Mouse (Mus musculus): Measurements from ENCODE around the gene Zbtb44. TPM values are rescaled to one million over a fixed set of nuclear protein-coding genes. Genes with fewer than 3 reads are reported as not detected.

Zbtb44 gene
- polyA plus RNA-seq, 1 experiment = 0.85 TPM

DNA sequence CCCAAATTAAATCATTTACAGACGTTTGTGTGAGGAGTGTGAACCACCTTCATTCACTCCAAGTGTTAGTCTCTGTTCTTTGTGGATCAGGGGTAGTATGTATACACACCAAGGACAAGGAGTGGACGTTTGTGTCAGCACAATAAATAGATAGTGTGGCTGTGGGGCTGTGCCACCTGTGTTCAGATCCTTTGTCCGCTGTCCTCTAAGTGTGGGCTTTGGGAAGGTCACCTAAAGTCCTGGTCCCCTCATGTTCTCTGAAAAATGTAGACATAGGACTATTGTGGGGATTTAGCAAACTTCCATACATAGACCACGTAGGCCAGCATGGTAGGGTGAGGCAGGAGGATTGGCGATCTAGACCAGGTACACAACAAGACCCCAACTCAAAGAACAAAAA, 55.1 kb downstream of the Zbtb44 start:
- TF ChIP-seq FLI1 (IDR thresholded peaks at IDR 0.05; ENCODE audit: low read length) (no peak), GATA1 (IDR thresholded peaks at IDR 0.05; ENCODE audit: borderline replicate concordance, low read length) (no peak)
- Histone ChIP-seq H3K36me3 (replicated peaks; ENCODE audit: low read length) (no peaks in the 10 kb centered on the region), H3K4me1 (peaks cover 10% of the 10 kb centered on the region), H3K9me3 (no peaks in the 10 kb centered on the region), H3K4me3 (replicated peaks) (no peak overlapping the region), H3K27me3 (replicated peaks) (peaks cover 59% of the 10 kb centered on the region)

DNA sequence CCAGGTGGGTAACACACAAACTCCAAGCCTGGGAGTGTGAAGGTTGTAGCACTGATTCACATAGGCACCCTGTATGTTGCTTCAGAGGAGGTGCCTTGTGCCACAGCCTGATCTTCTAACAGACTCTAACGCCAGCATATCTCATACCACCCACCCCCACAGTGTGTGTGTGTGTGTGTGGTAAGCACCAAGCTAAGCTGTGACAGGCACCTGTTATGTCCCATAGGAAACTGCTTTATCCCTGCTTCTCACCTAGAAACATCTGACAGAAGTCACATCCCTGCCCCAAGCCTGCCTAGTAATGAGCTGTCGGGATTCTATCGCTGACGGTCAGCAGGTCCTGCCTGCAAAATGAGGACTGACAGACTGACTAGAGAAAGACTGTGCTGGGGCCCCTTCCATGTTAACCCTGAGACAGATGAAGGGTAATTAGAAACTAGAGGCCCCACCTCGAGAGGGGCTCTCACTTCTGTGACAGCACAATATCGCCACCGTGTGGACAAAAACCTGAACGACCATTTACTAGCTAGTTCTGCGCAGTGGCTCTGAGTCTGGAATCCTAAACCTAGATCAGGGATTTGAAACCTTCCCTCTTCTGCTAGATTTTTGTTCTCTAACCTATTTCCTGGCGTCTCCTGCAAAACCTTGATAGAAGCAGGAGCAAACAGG, 55.8 kb downstream of the Zbtb44 start:
- peaks cover 60% of the 10 kb centered on the region for H3K27me3 ChIP-seq (replicated peaks)
- H3K36me3 ChIP-seq (replicated peaks; ENCODE audit: low read length) = no peaks in the 10 kb centered on the region
- TF ChIP-seq FLI1 (IDR thresholded peaks at IDR 0.05; ENCODE audit: low read length) = no peak
- TF ChIP-seq GATA1 (IDR thresholded peaks at IDR 0.05; ENCODE audit: borderline replicate concordance, low read length) = no peak
- no peaks in the 10 kb centered on the region for H3K9me3 ChIP-seq
- peak overlapping the region; percentile 62 for H3K4me3 ChIP-seq (replicated peaks)
- peaks cover 10% of the 10 kb centered on the region for H3K4me1 ChIP-seq

DNA sequence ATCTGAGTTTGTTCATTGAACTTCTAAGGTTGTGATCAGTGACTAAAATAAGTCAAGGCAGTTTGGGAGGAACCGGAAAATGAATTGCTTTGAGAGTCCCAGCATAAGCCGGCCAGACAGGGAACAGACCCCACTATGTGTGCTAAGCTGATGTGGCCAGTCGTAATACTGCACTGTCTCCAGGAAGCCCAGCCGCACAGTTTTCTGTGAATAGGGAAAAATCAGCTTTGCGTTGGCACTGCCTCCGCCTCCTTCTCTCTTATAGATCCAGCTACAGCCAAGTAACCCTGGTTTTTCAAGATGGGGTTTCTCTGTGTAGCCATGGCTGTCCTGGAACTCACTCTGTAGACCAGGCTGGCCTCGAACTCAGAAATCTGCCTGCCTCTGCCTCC, 56.3 kb downstream of the Zbtb44 start:
- Histone ChIP-seq H3K4me3 (replicated peaks) (no peak overlapping the region), H3K36me3 (replicated peaks; ENCODE audit: low read length) (no peaks in the 10 kb centered on the region), H3K27me3 (replicated peaks) (peaks cover 61% of the 10 kb centered on the region), H3K9me3 (no peaks in the 10 kb centered on the region), H3K4me1 (peaks cover 10% of the 10 kb centered on the region)
- TF ChIP-seq GATA1 (IDR thresholded peaks at IDR 0.05; ENCODE audit: borderline replicate concordance, low read length) (no peak), FLI1 (IDR thresholded peaks at IDR 0.05; ENCODE audit: low read length) (no peak)

DNA sequence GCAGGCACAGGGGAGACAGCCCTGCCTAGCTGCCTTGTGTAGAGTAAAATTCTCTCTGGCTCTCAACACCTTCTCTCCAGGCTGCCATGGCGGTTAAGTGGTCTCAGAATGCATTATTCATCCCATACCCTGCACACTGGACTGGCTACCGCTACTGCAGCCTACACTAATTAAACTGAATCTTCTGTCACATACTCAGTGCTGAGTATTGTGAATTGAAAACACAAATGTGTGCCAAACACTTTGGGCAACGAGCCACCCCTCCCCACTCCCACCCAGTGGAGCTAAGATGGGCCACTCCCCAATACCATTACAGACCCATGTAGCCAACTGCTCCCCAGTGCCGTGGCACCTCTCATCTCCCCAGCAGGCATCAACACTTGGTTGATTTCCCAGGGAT, 57.0 kb downstream of the Zbtb44 start:
- H3K36me3 ChIP-seq (replicated peaks; ENCODE audit: low read length) = no peaks in the 10 kb centered on the region
- H3K9me3 ChIP-seq = no peaks in the 10 kb centered on the region
- TF ChIP-seq GATA1 (IDR thresholded peaks at IDR 0.05; ENCODE audit: borderline replicate concordance, low read length) = no peak
- peaks cover 59% of the 10 kb centered on the region for H3K27me3 ChIP-seq (replicated peaks)
- H3K4me3 ChIP-seq (replicated peaks) = no peak overlapping the region
- peaks cover 4% of the 10 kb centered on the region; the same call in 1 of the 2 replicates for H3K4me1 ChIP-seq

DNA sequence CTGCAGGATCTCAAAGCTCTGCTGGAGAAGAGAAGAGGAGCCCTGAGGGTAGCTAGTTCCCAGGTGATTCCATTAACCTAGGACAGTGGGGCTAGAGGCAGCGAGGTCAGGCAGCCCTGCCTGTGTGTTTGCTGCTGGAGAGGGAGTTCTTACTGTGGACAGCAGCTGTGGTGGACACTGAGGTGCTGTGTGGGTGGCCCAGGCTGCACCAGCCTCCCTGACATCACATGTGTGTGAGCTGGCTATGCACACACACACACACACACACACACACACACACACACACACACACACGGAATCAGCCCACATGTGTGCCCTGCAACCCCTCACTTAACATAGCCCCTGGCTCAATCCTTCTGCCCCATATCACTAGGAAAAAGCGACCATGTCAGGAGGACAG, 57.7 kb downstream of the Zbtb44 start:
- Histone ChIP-seq H3K4me1 (peaks cover 4% of the 10 kb centered on the region; the same call in 1 of the 2 replicates), H3K36me3 (replicated peaks; ENCODE audit: low read length) (no peaks in the 10 kb centered on the region), H3K4me3 (replicated peaks) (no peak overlapping the region), H3K9me3 (no peaks in the 10 kb centered on the region), H3K27me3 (replicated peaks) (peaks cover 58% of the 10 kb centered on the region)
- TF ChIP-seq FLI1 (IDR thresholded peaks at IDR 0.05; ENCODE audit: low read length) = no peak
- no peak for TF ChIP-seq GATA1 (IDR thresholded peaks at IDR 0.05; ENCODE audit: borderline replicate concordance, low read length)

DNA sequence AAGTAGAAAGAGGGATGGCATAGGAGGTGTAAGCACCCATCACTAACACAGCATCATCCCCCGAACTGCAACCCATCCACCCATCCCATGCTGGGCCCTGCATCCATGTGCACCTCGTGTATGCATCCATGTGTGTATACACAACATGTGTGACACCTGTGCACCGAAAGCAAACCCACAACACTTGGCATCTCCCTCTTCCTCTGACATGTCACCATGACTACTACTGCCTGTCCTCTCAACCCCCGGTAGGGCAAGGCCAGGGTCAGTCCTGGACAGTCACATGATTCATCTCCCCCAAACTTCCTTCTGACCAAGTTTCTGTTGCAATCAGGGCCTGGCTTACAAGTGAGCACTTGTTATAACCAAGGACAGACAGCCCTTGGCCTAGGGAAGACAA, 58.4 kb downstream of the Zbtb44 start:
- peaks cover 50% of the 10 kb centered on the region for H3K27me3 ChIP-seq (replicated peaks)
- no peaks in the 10 kb centered on the region for H3K36me3 ChIP-seq (replicated peaks; ENCODE audit: low read length)
- no peaks in the 10 kb centered on the region for H3K9me3 ChIP-seq
- peak overlapping the region; percentile 8 for H3K4me3 ChIP-seq (replicated peaks)
- TF ChIP-seq FLI1 (IDR thresholded peaks at IDR 0.05; ENCODE audit: low read length) (no peak), GATA1 (IDR thresholded peaks at IDR 0.05; ENCODE audit: borderline replicate concordance, low read length) (no peak)
- H3K4me1 ChIP-seq = peaks cover 4% of the 10 kb centered on the region; the same call in 1 of the 2 replicates

DNA sequence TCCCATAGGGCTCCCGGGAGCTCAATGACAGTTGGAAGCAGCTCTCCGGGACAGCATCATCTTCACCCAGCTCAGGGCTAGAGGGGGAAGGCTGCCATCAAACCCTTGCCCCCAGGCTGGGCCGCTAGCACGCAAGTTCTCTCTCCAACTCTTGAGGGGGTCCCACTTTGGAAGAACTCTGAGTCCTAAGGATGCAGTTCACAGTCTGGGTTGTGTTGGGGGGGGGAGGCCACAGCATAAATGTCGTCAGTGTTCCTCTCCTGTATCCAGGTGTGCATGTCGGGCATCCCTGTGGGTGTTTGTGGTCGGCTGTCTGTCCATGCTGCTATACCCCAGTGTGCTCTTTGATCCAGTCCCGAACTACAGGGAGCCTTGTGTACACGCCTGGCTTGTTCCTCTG, 59.1 kb downstream of the Zbtb44 start:
- TF ChIP-seq GATA1 (IDR thresholded peaks at IDR 0.05; ENCODE audit: borderline replicate concordance, low read length) (no peak), FLI1 (IDR thresholded peaks at IDR 0.05; ENCODE audit: low read length) (no peak)
- H3K27me3 ChIP-seq (replicated peaks) = peaks cover 43% of the 10 kb centered on the region
- H3K4me1 ChIP-seq = peaks cover 4% of the 10 kb centered on the region; the same call in 1 of the 2 replicates
- no peaks in the 10 kb centered on the region for H3K9me3 ChIP-seq
- H3K36me3 ChIP-seq (replicated peaks; ENCODE audit: low read length) = no peaks in the 10 kb centered on the region
- H3K4me3 ChIP-seq (replicated peaks) = no peak overlapping the region

DNA sequence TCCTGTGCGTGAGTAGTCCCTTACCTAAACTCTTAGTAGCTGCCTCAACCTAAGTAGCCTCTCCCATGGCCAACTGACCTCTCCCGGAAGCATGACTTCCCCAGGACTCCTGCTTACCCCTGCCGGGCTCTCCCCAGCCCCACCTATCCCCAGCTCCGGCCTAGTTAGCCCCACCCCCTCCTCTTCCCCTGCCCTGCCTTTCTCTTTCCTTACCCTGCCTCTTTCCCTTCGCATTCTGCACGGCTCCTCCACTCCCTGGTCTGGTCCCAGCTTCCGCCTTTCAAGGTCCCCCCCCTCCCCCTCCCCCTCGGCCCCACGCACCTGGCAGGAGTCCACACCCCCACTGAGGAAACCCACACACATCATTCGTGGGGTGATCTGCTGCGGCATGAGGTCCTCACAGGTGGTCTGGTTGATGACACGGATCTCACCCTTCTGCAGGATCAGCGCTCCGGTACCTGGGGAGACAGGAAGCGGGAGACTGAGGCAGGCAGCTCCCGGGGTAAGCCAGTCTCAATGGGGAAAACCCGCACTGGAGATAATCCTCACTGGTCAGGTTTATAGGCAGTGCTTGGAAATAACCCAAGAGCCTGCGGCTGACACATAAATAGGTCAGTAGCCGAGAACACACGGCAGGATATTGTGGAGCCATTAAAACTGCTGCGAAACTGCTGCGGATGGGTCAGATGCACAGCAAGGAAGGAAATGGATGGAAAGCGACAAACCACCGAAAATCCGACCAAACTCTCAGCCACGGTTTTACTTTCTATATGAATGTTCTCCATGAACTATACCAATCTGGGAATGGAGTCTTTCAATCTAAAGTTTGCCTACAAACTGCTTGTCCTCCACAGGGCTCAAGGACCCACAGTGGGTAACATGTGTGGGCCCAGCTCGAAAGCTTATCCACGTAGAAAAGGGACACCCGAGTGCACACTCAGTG, 59.9 kb downstream of the Zbtb44 start:
- Histone ChIP-seq H3K4me3 (replicated peaks) (no peak overlapping the region), H3K9me3 (no peaks in the 10 kb centered on the region), H3K4me1 (peaks cover 4% of the 10 kb centered on the region; the same call in 1 of the 2 replicates), H3K27me3 (replicated peaks) (peaks cover 39% of the 10 kb centered on the region), H3K36me3 (replicated peaks; ENCODE audit: low read length) (no peaks in the 10 kb centered on the region)
- TF ChIP-seq GATA1 (IDR thresholded peaks at IDR 0.05; ENCODE audit: borderline replicate concordance, low read length) (no peak), FLI1 (IDR thresholded peaks at IDR 0.05; ENCODE audit: low read length) (no peak)

DNA sequence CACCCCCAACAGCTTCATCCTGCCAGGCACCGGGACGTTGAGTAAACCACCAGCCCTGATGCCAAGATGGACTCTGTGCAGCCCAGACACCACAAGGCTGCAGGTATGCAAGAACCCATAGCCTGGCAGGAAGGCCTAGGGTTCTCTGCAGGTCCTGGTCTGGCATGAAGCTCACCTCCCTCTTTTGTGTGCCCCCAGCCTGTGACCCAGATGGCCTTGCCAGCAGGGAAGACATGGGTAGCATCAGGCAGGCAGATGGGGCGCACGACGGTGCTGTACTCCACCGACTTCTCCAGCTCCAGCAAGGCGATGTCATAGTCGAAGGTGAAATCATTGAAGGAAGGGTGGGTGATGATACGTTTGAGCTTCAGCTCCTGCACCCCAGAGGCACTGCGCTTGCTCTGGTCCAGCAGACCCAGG, 60.7 kb downstream of the Zbtb44 start:
- H3K4me3 ChIP-seq (replicated peaks) = no peak overlapping the region
- no peaks in the 10 kb centered on the region for H3K36me3 ChIP-seq (replicated peaks; ENCODE audit: low read length)
- H3K9me3 ChIP-seq = no peaks in the 10 kb centered on the region
- TF ChIP-seq GATA1 (IDR thresholded peaks at IDR 0.05; ENCODE audit: borderline replicate concordance, low read length) (no peak), FLI1 (IDR thresholded peaks at IDR 0.05; ENCODE audit: low read length) (no peak)
- H3K27me3 ChIP-seq (replicated peaks) = peaks cover 34% of the 10 kb centered on the region
- H3K4me1 ChIP-seq = peaks cover 1% of the 10 kb centered on the region; the same call in 1 of the 2 replicates
